Mouse (Mus musculus) midbrain, embryonic 10.5 days (tissue): ENCODE results near the gene Dapl1. TPM values are rescaled to one million over a fixed set of nuclear protein-coding genes. Genes with fewer than 3 reads are reported as not detected.

Source experiments
- DNase-seq: peaks from one replicate; pipeline ENCODE4 v3.0.0-alpha.2; 2017; ENCODE audit warnings: low spot score
- H3K27ac ChIP-seq: fragments of 300-500 bp; sonication (generic); replicated peaks from 2 replicates; pipeline ENCODE4 v1.5.1; 2016; ENCODE audit warnings: mild to moderate bottlenecking
- H3K27me3 ChIP-seq: fragments of 300-500 bp; sonication (generic); 2 replicates; pipeline ENCODE4 v1.6.1; 2016; ENCODE audit warnings: low read depth, mild to moderate bottlenecking; ENCODE audit not compliant: poor library complexity, severe bottlenecking
- H3K36me3 ChIP-seq: fragments of 300-500 bp; sonication (generic); 2 replicates; pipeline ENCODE4 v1.6.1; 2016; ENCODE audit warnings: mild to moderate bottlenecking, moderate library complexity
- H3K4me1 ChIP-seq: fragments of 300-500 bp; sonication (generic); 2 replicates; pipeline ENCODE4 v1.6.1; 2016
- H3K4me3 ChIP-seq: fragments of 300-500 bp; sonication (generic); 2 replicates; pipeline ENCODE4 v1.5.1; 2016; ENCODE audit warnings: mild to moderate bottlenecking, moderate library complexity
- H3K9me3 ChIP-seq: fragments of 300-500 bp; sonication (generic); replicated peaks from 2 replicates; pipeline ENCODE4 v1.6.1; 2016; ENCODE audit warnings: mild to moderate bottlenecking
- WGBS: fragments of 180-500 bp; shearing (Covaris S2); methylation state at CpG from one replicate; pipeline ENCODE4 v1.1.7; 2016; 5-methylcytosine and 5-hydroxymethylcytosine counted together
- polyA plus RNA-seq: library from polyadenylated mRNA; unstranded; fragments of >200 nt; fragmentation: Nextera tagmentation; extraction: Ambion mirVana; gene quantifications from 2 replicates; pipeline ENCODE4 v1.2.1, GENCODE M21; 2016

Gene Dapl1
- polyA plus RNA-seq, 1 experiment from 2014 or later, result 1.8 TPM

DNA sequence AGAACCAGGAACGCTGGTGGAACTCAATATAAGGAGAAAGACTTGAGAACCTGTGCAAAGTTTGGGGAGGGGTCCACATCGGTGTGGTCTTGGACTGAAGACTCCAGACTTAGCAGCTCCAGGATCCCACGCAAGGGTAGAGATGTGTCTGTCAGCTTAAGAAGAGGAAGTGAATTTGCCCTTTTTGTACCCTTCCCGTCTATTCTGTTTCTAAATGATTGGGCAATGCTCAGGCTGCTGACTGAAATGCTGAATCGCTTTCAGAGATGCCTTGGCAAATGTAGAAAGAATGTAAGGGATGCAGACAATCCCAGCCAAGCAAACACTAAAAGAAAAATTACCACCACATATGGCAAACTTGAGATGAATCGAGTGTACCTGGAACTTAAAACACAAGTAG lies 22.4 kb upstream of the Dapl1 start:
- 90% methylated on average over 6 of the region's 6 CpGs for WGBS
- H3K27me3 ChIP-seq, result peaks cover 26% of the 10 kb centered on the region
- H3K4me3 ChIP-seq, result no peak overlapping the region
- H3K36me3 ChIP-seq, result no peaks in the 10 kb centered on the region
- 0 out of 2 replicates have a peak, but pooled peaks cover 8% of the 10 kb centered on the region for H3K9me3 ChIP-seq
- no peak overlapping the region for H3K27ac ChIP-seq
- H3K4me1 ChIP-seq, result peaks cover 4% of the 10 kb centered on the region; the same call in 1 of the 2 replicates
- no peak for DNase-seq

DNA sequence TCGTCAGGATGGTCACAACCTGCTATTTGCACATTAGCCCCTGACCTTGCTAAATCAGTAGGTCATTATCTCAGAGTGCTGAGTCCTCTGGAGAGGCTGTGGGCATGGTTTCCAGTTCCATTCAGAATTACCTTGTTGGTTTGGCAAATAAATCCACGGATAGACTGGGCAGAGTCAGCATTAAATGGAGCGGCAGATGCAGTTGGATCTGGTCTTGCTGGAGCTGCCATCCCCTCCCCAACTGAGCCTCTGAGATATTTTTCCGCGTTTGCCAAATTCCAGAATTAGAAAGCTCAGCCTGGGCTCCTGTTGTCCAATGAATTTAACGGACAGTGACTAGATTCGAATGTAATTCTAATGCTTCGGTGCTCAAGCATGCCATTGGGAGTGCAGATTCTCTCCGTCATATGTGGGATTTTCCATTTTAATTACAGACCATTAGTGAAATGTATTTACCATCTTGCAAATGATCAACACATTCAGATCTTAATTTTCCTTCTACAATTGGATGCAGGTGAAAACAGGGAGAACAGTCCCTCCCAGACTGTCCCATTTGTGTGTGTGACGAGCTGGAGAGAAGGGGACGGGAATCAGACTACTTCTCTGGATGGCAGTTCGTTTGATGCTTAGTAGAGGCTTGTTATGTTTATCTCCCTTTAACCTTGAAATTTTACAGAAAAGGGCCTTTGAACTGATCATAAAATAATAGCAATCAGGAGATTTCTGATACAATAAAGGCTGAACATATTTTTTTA lies 20.8 kb upstream of the Dapl1 start:
- H3K27ac ChIP-seq, result no peak overlapping the region
- 0 out of 2 replicates have a peak, but pooled peaks cover 8% of the 10 kb centered on the region for H3K9me3 ChIP-seq
- no peak for DNase-seq
- no peak overlapping the region for H3K4me3 ChIP-seq
- H3K36me3 ChIP-seq, result no peaks in the 10 kb centered on the region
- H3K4me1 ChIP-seq, result peaks cover 4% of the 10 kb centered on the region; the same call in 1 of the 2 replicates
- H3K27me3 ChIP-seq, result peaks cover 40% of the 10 kb centered on the region
- 88% methylated on average over 12 of the region's 12 CpGs for WGBS

DNA sequence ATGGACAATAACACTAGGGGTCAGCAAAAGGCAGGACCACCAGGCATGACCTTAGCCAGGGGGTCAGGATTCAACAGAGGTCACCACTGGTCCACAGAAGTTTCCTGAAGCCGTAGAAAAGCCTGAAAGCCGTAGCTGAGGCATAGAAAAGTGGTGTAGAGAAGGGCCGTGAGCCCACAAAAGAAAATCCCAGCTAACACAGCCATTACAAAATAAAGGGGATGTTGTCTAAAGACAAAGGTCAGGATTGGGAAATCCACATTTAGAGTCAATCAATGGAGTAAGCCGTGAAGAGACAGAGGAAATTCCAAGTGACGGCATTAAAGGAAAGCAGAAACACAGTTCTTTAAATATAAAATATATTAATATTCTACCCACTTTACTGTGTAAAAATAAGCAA lies 18.8 kb upstream of the Dapl1 start:
- H3K9me3 ChIP-seq, result 0 out of 2 replicates have a peak, but pooled peaks cover under 1% of the 10 kb centered on the region
- H3K4me1 ChIP-seq, result peaks cover 7% of the 10 kb centered on the region; the same call in 1 of the 2 replicates
- no peaks in the 10 kb centered on the region for H3K36me3 ChIP-seq
- H3K27ac ChIP-seq, result no peak overlapping the region
- DNase-seq, result no peak
- H3K4me3 ChIP-seq, result no peak overlapping the region
- WGBS, result 42% methylated on average over 5 of the region's 5 CpGs
- peaks cover 54% of the 10 kb centered on the region for H3K27me3 ChIP-seq

DNA sequence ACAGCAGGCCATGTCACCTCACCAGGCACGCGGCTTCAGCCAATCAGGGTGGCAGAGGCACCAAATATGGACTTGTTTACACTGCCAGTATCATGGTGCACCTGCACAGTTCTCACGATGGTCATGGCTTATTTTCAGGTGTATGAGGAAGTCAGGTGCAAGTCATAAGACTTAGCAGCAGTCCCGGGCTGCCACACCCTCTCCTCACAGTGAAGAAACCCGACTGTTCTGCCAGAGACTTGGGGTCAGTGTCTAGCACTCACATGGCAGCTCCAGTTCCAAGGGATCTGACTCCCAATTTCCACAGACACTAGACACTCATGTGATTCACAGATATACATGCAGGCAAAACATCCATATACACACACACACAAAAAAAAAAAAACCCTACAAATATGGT lies 18.1 kb upstream of the Dapl1 start:
- no peak overlapping the region for H3K4me3 ChIP-seq
- WGBS, result 84% methylated on average over 5 of the region's 5 CpGs
- no peak overlapping the region for H3K27ac ChIP-seq
- H3K9me3 ChIP-seq, result no peaks in the 10 kb centered on the region
- H3K36me3 ChIP-seq, result no peaks in the 10 kb centered on the region
- peaks cover 11% of the 10 kb centered on the region; the same call in 1 of the 2 replicates for H3K4me1 ChIP-seq
- H3K27me3 ChIP-seq, result peaks cover 61% of the 10 kb centered on the region
- DNase-seq, result no peak

DNA sequence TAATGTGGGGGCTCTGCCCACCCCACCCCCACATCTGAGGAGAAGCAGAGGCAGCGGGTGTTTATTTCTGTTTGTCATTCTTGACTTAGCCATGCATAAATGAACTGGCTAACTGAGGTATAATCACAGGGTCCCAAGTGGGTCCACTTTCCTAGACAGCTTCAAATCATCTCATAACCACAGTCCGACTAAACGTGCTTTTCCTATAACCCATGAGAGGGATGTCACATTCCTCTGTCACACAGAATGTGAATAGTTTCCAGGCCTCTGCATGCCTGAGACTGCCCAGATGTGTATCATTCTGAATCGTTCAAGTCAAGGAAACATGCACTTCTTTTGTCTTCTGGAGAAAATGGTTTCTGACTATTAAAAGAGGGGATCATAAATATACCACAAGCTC lies 17.4 kb upstream of the Dapl1 start:
- no peak for DNase-seq
- Histone ChIP-seq H3K27me3 (peaks cover 58% of the 10 kb centered on the region), H3K4me1 (peaks cover 16% of the 10 kb centered on the region), H3K27ac (no peak overlapping the region), H3K36me3 (no peaks in the 10 kb centered on the region), H3K4me3 (no peak overlapping the region), H3K9me3 (no peaks in the 10 kb centered on the region)
- 80% methylated on average over 4 of the region's 4 CpGs for WGBS

- Histone ChIP-seq H3K36me3 (no peaks in the 10 kb centered on the region), H3K27ac (no peak overlapping the region), H3K4me3 (no peak overlapping the region), H3K9me3 (no peaks in the 10 kb centered on the region), H3K27me3 (peaks cover 54% of the 10 kb centered on the region), H3K4me1 (peaks cover 16% of the 10 kb centered on the region)
- WGBS, result 88% methylated on average over 6 of the region's 6 CpGs
- DNase-seq, result no peak
Measured at GRCm38 (mm10) chr2:59467976-59468375, 16.5 kb upstream of the Dapl1 start.

DNA sequence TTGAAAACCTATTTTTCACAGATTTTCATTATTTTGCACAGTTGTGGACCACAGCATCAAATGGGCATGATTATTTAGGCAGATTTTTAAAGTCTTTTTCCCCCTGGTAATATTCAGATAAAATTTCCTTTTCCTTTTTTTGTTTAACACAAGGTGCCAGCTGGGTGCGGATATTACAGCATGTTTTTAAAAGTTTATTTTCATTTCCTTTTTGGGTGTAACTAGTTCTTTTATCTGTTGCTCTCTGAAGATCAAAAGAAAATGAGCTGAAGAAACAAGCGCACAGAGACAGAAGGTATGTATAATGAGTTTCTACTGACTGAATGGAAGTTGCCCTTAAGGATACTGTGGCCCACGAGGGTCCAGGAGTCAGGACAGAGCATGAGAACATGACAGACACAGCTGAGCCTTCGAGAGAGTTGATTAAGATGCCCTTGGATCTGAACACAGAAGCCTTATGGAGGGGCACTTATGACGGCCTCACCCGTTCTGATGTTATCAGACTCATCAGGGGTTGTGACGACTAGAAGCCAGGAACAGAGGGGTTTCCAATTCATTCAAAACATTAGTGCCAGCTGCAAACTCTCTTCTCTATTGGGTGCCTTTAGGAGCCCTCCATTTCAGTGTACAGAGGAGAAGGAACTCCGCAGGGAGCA lies 14.7 kb upstream of the Dapl1 start:
- no peak overlapping the region for H3K27ac ChIP-seq
- H3K27me3 ChIP-seq, result peaks cover 41% of the 10 kb centered on the region
- 71% methylated on average over 8 of the region's 8 CpGs for WGBS
- H3K9me3 ChIP-seq, result no peaks in the 10 kb centered on the region
- peaks cover 16% of the 10 kb centered on the region for H3K4me1 ChIP-seq
- DNase-seq, result no peak
- H3K4me3 ChIP-seq, result no peak overlapping the region
- H3K36me3 ChIP-seq, result no peaks in the 10 kb centered on the region

DNA sequence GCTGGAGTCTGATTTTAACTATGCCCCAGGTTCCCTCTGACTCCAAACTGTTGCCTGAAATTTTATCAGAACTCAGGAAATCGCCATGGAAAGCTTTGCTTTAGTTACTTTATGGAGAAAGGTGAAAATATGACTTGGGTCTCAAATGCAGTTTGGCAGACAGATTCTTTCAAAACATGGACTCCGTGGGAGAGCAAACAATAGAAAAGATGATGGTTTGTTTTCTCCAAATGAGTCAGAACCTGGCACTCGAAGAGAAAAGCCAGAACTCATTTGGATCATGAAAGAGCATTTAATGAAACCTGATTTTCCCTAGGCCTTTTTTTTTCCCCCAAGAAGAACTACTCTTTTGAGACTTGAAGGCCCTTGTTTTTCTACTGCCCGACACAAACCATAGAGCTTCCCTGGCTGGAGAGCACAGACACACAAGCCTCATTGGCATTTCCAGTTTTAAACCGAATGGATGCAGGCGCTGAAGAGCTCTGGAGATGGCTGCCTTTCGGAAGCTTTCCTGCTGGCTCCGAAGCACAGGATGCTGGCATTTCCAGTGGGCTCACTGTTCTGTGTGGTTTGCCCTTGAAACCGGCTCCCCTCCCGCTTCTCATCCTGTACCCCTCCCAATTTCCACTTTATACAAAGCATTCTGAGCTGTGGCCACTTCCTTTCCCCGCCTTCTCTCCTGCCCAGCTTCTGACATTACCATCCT lies 14.0 kb upstream of the Dapl1 start:
- Histone ChIP-seq H3K9me3 (no peaks in the 10 kb centered on the region), H3K36me3 (no peaks in the 10 kb centered on the region), H3K27me3 (peaks cover 41% of the 10 kb centered on the region), H3K4me1 (peaks cover 14% of the 10 kb centered on the region), H3K4me3 (no peak overlapping the region), H3K27ac (no peak overlapping the region)
- no peak for DNase-seq
- 69% methylated on average over 11 of the region's 11 CpGs for WGBS

- 71% methylated on average over 15 of the region's 15 CpGs for WGBS
- Histone ChIP-seq H3K4me1 (peaks cover 11% of the 10 kb centered on the region), H3K27ac (peak overlapping the region; percentile 28; the same call in 1 of the 2 replicates), H3K27me3 (peaks cover 41% of the 10 kb centered on the region), H3K4me3 (no peak overlapping the region), H3K36me3 (no peaks in the 10 kb centered on the region), H3K9me3 (no peaks in the 10 kb centered on the region)
- no peak for DNase-seq
Measured at GRCm38 (mm10) chr2:59471051-59471948, 13.2 kb upstream of the Dapl1 start.

- Histone ChIP-seq H3K27me3 (peaks cover 20% of the 10 kb centered on the region), H3K4me1 (peaks cover 11% of the 10 kb centered on the region), H3K9me3 (no peaks in the 10 kb centered on the region), H3K36me3 (no peaks in the 10 kb centered on the region), H3K27ac (no peak overlapping the region), H3K4me3 (no peak overlapping the region)
- WGBS, result 92% methylated on average over 4 of the region's 4 CpGs
- no peak for DNase-seq
Measured at GRCm38 (mm10) chr2:59474336-59474735, 10.1 kb upstream of the Dapl1 start.

GRCm38 (mm10) chr2:59485080-59485479 lies 627 bp downstream of the Dapl1 start:
- H3K36me3 ChIP-seq, result no peaks in the 10 kb centered on the region
- no peak overlapping the region for H3K4me3 ChIP-seq

DNA sequence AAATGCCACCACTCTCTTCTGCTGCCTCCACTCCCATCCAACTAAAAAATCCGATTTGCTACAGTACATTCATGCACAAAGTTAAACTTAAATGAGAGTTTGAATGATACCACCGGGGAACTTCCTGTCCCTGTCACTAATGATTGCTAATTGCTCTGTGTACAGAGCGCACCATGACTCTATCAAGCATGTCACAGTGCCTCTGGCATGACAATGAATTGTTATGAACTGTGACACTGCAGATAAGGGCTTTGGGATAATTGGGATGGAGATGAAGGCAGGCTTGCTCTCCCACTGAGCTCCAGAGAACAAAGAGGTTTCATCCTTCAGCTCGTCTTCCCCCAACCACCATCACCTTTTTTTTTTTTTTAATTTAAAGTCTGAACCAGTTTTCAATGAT lies 1.2 kb downstream of the Dapl1 start:
- WGBS, result 68% methylated on average over 4 of the region's 4 CpGs
- peaks cover 18% of the 10 kb centered on the region for H3K4me1 ChIP-seq
- no peak for DNase-seq
- no peak overlapping the region for H3K27ac ChIP-seq
- no peaks in the 10 kb centered on the region for H3K36me3 ChIP-seq
- no peaks in the 10 kb centered on the region for H3K27me3 ChIP-seq
- no peaks in the 10 kb centered on the region for H3K9me3 ChIP-seq
- H3K4me3 ChIP-seq, result no peak overlapping the region

More at GRCm38 (mm10) chr2:59485080-59485479, 627 bp downstream of the Dapl1 start:
- H3K9me3 ChIP-seq, result no peaks in the 10 kb centered on the region
- DNase-seq, result no peak
- peaks cover 18% of the 10 kb centered on the region for H3K4me1 ChIP-seq
- WGBS, result 70% methylated on average over 2 of the region's 2 CpGs
- no peaks in the 10 kb centered on the region for H3K27me3 ChIP-seq
- H3K27ac ChIP-seq, result no peak overlapping the region
